Mouse (Mus musculus) kidney, postnatal 4 days (tissue): ENCODE measurements around the gene Gm11565.
"Not testable (repeated sequence)": the region's sequence is repeated elsewhere in the genome, so short reads cannot be mapped to it uniquely, and the experiment has no call there.

ENCODE experiments used
- DNase-seq, 2 experiments: peaks; one replicate each; pipeline ENCODE4 v3.0.0; 2021; ENCODE audit warnings: mixed read lengths in 2 of 2

Gene Gm11565

DNA sequence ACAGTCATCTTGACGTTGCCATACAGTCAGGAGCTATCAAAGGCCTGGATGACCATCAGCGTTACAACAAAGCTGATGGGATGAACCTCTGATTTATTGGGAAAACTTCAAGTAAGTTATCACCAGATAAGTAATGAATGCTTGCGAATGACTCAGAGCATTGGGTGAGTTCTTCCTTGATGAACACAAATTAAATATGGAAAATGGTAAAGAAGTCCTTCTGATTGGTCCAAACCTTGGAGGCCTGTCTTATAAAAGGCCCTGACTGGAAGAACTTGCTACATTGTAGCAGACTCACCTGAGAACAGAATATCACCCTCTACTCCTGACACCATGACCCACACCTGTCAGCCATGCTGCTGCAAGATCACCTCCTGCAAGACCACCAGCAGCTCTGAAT is at the start of gene Gm11565:
Gm11565 (plus strand) TSS at position 301 of the 400 bp plus-strand sequence.
- no peak for DNase-seq

DNA sequence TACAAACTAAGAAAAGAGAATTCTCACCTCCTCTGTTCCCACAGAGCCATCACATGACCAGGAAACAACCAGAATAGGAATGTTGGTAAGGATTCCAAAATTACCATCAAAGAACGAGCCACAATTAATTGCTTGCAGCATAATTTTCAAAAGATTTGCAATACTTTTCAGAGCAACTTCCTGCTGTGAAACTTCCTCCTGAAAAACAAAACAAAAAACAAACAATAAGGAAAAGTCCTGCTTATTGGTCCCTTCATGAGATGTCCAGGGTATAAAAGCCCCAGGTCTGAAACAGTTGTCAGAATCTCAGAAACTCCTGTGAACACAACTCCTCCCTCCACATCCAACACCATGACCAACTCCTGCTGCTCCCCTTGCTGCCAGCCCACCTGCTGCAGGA is 41.5 kb upstream of the Gm11565 start, which contains the start of gene Krtap9-1:
Krtap9-1 (plus strand) TSS at position 301 of the 400 bp plus-strand sequence.
- DNase-seq = not testable (repeated sequence)

DNA sequence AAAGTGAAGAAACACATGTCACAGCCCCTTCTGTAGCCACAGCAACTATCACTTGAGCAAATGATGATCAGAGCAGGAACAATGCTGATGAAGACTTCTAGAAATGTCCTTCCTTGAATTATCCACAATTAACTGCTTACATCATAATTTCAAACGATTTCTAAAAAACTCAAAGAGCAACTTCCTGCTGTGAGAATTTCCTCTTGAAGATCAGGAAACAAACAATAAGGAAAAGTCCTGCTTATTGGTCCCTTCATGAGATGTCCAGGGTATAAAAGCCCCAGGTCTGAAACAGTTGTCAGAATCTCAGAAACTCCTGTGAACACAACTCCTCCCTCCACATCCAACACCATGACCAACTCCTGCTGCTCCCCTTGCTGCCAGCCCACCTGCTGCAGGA is 35.7 kb upstream of the Gm11565 start, which contains the start of gene Gm11567:
Gm11567 (plus strand) TSS at position 301 of the 400 bp plus-strand sequence.
- not testable (repeated sequence) for DNase-seq

DNA sequence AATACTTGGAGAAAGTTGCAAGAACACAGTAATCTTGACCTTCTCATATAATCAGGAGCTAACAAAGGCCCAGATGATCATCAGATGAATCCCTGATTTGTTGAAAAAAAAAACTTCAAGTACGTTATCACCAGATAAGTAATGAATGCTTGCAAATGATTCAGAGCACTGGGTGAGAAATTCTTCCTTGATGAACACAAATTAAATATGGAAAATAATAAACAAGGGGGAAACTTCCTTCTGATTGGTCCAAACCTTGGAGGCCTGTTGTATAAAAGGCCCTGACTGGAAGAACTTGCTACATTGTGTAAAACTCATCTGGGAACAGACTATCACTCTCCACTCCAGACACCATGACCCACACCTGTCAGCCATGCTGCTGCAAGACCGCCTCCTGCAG is 6.9 kb upstream of the Gm11565 start, which contains the start of gene Krtap31-1:
Krtap31-1 (plus strand) TSS at position 301 of the 400 bp plus-strand sequence.
- DNase-seq = no peak

DNA sequence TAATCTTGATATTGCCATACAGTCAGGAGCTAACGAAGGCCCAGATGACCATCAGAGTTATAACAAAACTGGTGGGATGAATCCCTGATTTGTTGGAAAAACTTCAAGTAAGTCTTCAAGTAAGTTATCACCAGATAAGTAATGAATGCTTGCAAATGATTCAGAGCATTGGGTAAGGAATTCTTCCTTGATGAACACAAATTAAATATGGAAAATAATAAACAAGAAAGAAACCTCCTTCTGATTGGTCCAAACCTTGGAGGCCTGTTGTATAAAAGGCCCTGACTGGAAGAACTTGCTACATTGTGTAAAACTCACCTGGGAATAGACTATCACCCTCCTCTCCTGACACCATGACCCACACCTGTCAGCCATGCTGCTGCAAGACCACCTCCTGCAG is 21.4 kb downstream of the Gm11565 start, which contains the start of gene Krtap31-2:
Krtap31-2 (plus strand) TSS at position 301 of the 400 bp plus-strand sequence.
- no peak for DNase-seq

DNA sequence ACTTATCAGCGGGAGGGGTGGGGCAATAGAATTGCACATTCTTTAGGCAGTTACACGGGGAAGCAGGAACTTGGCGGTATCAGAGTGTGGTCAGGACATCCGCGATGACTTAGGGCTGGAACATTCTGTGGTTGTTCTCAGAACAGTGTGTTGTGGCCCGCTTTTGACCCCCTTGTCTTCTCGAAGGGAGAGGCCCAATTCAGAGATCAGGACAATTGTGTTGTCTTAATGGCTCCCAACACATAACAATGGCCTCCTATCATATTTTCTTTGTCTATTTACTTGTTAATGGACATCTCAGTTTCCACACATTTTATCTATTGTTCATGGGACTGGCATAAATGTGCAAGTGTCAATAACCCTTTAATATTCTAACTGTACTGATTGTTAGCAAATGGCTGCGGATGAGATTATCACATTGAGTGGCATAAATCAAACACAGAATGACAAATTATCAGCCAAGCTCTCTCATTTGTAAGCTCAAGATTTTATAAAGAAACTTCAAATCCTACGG is 23.3 kb downstream of the Gm11565 start:
- no peak for DNase-seq

DNA sequence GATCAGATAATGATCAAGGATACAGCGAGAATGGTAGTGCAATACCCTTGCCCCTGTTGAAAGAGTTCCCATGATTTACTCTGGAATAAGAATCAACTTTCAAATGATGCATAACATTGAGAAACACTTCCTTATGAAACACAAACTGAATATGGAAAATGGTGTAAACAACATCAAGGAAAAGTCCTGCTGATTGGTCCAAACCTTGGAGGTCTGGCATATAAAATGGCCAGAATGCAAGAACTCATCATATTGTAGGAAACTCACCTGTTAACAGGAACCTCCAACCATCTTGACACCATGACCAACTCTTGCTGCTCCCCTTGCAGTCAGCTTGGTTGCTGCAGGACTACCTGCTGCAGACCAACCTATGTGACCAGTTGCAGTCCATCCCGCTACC is 33.6 kb downstream of the Gm11565 start, which contains the start of gene Krtap9-5:
Krtap9-5 (plus strand) TSS at position 301 of the 400 bp plus-strand sequence.
- no peak for DNase-seq

DNA sequence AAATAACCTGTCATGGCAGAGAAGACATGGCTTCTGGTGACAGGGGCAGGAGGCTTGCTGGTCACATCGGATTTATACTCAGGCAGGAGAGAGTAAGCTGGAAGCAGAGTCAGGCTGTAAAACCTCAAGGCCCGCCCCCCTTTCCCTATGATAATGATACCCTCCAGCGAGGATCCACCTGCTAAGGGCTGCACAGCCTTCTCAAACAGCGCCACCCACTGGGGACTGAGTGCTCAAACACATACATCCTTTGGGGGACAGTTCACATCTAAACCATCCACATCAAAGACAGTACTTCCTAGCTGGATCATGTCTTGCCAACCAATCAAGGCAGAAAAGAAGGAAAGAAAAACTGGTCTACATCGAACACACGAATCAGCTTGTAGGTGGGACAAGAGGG is 49.7 kb downstream of the Gm11565 start:
- DNase-seq = peak in 1 of 2 experiments; percentile 9
